Mouse (Mus musculus) hindbrain, embryonic 16.5 days (tissue): ENCODE data around the gene Wdr82. TPM values are rescaled to one million over a fixed set of nuclear protein-coding genes. Genes with fewer than 3 reads are reported as not detected.
A peak's percentile ranks its signal among the peaks of the same experiment; 100 is the strongest.

Experiments used
- ATAC-seq: fragments of 200-750 bp; cut with Nextera tagmentation; 2 replicates; pipeline ENCODE4 v1.8.0; 2017; ENCODE audit warnings: moderate TSS enrichment, moderate library complexity
- H3K27ac ChIP-seq: fragments of 300-500 bp; sonication (generic); 2 replicates; pipeline ENCODE4 v1.5.1; 2014; ENCODE audit warnings: low read depth, mild to moderate bottlenecking, control low read depth, low read length, moderate library complexity
- H3K27me3 ChIP-seq: fragments of 300-500 bp; sonication (generic); replicated peaks from 2 replicates; pipeline ENCODE4 v1.6.1; 2014; ENCODE audit warnings: low read length; ENCODE audit not compliant: control insufficient read depth, insufficient read depth
- H3K36me3 ChIP-seq: fragments of 300-500 bp; sonication (generic); 2 replicates; pipeline ENCODE4 v1.6.1; 2014; ENCODE audit warnings: mild to moderate bottlenecking, low read length, moderate library complexity, mixed read lengths; ENCODE audit not compliant: control insufficient read depth, insufficient read depth
- H3K4me1 ChIP-seq: fragments of 300-500 bp; sonication (generic); 2 replicates; pipeline ENCODE4 v1.6.1; 2014; ENCODE audit warnings: low read depth, low read length; ENCODE audit not compliant: control insufficient read depth, insufficient read depth
- H3K4me2 ChIP-seq: fragments of 300-500 bp; sonication (generic); 2 replicates; pipeline ENCODE4 v1.6.1; 2014; ENCODE audit warnings: mild to moderate bottlenecking, low read length, control low read depth, moderate library complexity
- H3K4me3 ChIP-seq: fragments of 300-500 bp; sonication (generic); 2 replicates; pipeline ENCODE4 v1.5.1; 2014; ENCODE audit warnings: mild to moderate bottlenecking, low read length, control low read depth, moderate library complexity
- H3K9ac ChIP-seq: fragments of 300-500 bp; sonication (generic); 2 replicates; pipeline ENCODE4 v1.6.1; 2014; ENCODE audit warnings: low read depth, mild to moderate bottlenecking, control low read depth, low read length, moderate library complexity
- H3K9me3 ChIP-seq: fragments of 300-500 bp; sonication (generic); 2 replicates; pipeline ENCODE4 v1.6.1; 2014; ENCODE audit warnings: mild to moderate bottlenecking, low read length, moderate library complexity; ENCODE audit not compliant: control insufficient read depth
- WGBS: fragments of 180-500 bp; shearing (Covaris S2); extraction: QIAGEN DNeasy Blood & Tissue Kit; methylation state at CpG from one replicate; pipeline ENCODE4 v1.1.7; 2014; 5-methylcytosine and 5-hydroxymethylcytosine counted together
- polyA plus RNA-seq: library from polyadenylated mRNA; unstranded; fragments of >200 nt; fragmentation: Nextera tagmentation; extraction: Ambion mirVana; gene quantifications from 2 replicates; pipeline ENCODE4 v1.2.1, GENCODE M21; 2015

Wdr82 gene
- polyA plus RNA-seq, 1 experiment from 2014 or later, result 26.7 TPM

DNA sequence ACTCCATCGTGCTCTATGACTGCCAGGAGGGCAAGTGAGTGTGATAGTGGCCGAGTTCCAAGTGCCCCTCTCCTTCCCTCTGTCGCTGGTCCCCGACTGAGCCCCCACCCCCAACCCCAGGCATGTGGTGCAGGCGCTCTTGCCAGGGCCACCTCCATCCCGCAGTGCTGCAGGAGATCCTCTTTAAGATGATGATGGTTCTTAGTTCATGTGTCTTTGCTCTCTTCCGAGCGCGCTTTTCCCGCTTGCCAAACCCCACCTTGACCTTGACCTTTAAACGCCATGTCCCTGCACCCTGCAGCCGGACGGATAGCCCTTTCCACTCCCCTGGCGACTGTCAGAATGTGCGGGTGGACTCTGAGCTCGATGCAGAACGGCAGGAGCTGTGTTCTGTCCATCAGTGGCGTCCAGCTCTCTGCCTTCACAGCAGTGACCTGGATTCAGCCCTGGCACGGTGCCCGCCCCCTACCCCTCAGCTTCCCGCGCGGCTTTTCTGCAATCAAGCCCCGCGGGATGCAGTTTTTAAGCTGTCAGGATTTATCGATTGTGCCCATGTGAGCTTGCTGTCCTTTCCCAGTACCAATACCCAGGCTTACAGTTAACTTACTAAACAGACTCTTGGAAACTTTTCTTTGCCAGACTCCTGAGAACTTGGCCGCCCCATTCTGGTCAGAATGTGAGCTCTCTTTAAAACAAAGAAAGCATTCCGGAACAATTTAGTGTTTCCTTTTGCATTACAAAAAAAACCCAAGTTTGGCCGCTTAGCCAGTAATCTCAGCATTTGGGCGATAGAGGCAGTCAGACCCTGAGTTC is 824 bp downstream of the Wdr82 start:
- ATAC-seq, result peak; percentile 63

DNA sequence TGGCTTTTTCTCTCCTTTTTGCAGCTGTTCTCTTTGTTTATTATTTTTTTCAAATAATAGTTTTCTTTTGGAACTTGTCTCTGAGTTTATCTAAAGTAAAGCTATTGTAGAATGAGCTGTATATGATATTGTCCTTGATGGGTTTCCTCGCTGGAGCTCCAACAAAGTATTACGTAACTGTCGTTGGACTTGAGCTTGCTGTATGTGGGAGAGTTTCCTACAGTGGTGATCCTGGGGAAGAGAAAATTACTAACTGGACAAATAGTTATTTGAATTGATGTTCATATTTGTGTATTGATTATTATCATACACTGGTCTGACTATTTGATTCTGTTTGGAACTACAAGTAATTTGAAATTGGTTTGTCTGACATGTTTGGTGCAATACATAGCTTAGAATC is 1.8 kb downstream of the Wdr82 start:
- Histone ChIP-seq H3K4me3 (peak overlapping the region; percentile 67), H3K9ac (no peak overlapping the region), H3K36me3 (peaks cover under 1% of the 10 kb centered on the region; the same call in 1 of the 2 replicates), H3K4me2 (peak overlapping the region; percentile 59), H3K4me1 (peaks cover 33% of the 10 kb centered on the region), H3K27ac (no peak overlapping the region), H3K9me3 (no peaks in the 10 kb centered on the region), H3K27me3 (no peaks in the 10 kb centered on the region)
- WGBS, result 17% methylated on average over 3 of the region's 3 CpGs
- no peak for ATAC-seq

More for the DNA sequence above, 824 bp downstream of the Wdr82 start:
- peaks cover 33% of the 10 kb centered on the region for H3K4me1 ChIP-seq
- H3K9ac ChIP-seq, result peak overlapping the region; percentile 94
- no peaks in the 10 kb centered on the region for H3K27me3 ChIP-seq
- peak overlapping the region; percentile 67 for H3K4me3 ChIP-seq
- H3K9me3 ChIP-seq, result no peaks in the 10 kb centered on the region
- peak overlapping the region; percentile 98 for H3K27ac ChIP-seq
- no peaks in the 10 kb centered on the region for H3K36me3 ChIP-seq
- WGBS, result under 1% methylated on average over 29 of the region's 30 CpGs
- peak overlapping the region; percentile 59 for H3K4me2 ChIP-seq

DNA sequence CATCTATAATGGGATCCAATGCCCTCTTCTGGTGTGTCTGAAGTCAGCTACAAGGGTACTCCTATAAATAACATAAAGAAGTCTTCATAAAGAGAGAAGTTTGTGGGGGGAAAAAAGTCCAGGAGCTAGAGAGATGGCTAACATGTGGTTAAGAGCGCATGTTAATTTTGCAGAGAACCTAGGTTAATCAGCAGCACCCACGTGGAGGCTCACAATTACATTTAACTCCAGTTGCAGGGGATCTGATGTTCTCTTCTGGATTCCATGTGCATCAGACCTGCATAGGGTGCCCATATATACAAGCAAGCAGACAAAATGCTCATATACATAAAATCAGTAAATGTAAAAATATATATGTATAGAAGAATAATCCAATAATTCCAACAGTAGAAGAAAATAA is 2.6 kb downstream of the Wdr82 start:
- Histone ChIP-seq H3K4me1 (peaks cover 33% of the 10 kb centered on the region), H3K27ac (no peak overlapping the region), H3K27me3 (no peaks in the 10 kb centered on the region), H3K9me3 (no peaks in the 10 kb centered on the region), H3K4me3 (peak overlapping the region; percentile 18), H3K9ac (no peak overlapping the region), H3K4me2 (peak overlapping the region; percentile 59), H3K36me3 (peaks cover 8% of the 10 kb centered on the region; the same call in 1 of the 2 replicates)
- WGBS, result 53% methylated on average over 2 of the region's 2 CpGs
- no peak for ATAC-seq

DNA sequence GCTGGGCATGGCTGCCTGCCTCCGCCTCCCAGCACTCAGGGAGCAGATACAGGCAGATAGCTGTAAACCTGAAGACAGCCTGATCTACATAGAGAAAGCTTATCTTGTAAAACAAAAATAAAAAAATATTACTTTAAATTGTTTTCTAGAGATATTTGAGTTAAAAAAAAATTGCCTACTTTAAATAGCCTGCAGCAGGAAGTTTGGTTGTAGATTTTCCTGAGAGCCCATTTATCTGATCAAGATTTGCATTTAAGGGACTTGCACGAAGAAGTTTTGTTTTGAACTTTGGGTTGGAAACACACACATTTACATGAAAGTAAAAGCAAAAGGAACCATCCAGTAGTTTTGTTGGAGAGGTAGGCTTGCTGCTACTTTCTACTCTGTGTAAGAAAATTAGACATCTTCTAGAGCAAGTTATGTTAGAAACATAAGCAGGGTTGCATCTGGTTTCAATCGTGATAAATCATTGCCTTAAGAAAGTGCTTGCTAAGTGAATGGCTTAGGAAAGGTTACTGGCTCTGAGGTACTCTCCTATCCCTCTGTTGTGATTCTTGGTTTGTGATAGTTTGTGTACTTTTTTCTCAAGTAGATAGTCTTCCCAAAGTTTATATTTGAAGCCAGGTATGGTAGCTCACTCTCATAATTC is 4.9 kb downstream of the Wdr82 start:
- no peak overlapping the region for H3K27ac ChIP-seq
- H3K4me1 ChIP-seq, result peaks cover 29% of the 10 kb centered on the region
- no peak for ATAC-seq
- no peak overlapping the region for H3K4me3 ChIP-seq
- H3K4me2 ChIP-seq, result no peak overlapping the region
- WGBS, result 82% methylated on average over 3 of the region's 3 CpGs
- H3K9ac ChIP-seq, result no peak overlapping the region; the same call in 1 of the 2 replicates
- H3K9me3 ChIP-seq, result no peaks in the 10 kb centered on the region
- H3K36me3 ChIP-seq, result peaks cover 11% of the 10 kb centered on the region
- no peaks in the 10 kb centered on the region for H3K27me3 ChIP-seq

DNA sequence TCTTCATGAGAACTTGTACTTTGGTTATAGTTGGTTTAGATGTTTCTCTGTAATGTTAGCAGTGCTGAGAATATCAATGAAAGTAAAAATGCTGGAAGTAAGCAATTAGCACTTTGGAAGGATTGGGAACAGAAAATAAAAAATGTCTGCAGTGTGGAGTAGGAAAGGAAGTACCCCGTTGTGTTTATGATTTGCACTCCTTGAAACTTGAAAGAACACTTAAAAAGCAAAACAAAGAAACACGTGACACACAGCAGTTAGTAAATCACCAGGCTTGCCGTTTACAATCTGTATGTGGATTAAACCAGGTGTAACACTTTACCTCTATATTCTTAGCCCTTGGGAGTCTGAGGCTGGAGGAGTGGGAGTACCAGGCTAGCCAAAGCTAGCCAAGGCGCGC is 6.0 kb downstream of the Wdr82 start:
- Histone ChIP-seq H3K27ac (no peak overlapping the region), H3K36me3 (peaks cover 19% of the 10 kb centered on the region), H3K4me2 (no peak overlapping the region), H3K9me3 (no peaks in the 10 kb centered on the region), H3K9ac (no peak overlapping the region), H3K4me3 (no peak overlapping the region), H3K27me3 (no peaks in the 10 kb centered on the region), H3K4me1 (peaks cover 29% of the 10 kb centered on the region)
- WGBS, result 79% methylated on average over 5 of the region's 5 CpGs
- ATAC-seq, result no peak

DNA sequence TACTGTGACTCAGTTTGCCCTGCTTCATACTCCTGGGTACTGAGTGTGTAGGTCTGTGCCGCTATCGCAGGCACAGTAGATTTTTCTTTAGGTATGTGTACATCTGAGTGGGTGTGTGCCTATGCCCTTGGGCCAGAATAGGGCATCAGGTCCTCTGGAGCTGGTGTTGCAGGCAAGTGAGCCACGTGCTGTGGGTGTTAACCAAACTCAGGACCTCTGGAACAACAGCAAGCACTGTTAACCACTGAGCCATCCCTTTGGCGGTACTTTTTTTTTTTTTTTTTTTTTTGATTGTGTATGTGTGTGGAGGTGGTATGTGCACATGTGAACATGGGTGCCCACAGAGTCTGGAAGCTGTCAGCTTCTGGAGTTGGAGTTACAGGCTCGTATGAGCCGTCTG is 7.1 kb downstream of the Wdr82 start:
- Histone ChIP-seq H3K4me3 (no peak overlapping the region), H3K4me2 (no peak overlapping the region), H3K36me3 (peaks cover 24% of the 10 kb centered on the region), H3K4me1 (peaks cover 28% of the 10 kb centered on the region), H3K27ac (no peak overlapping the region), H3K9me3 (no peaks in the 10 kb centered on the region), H3K9ac (no peak overlapping the region), H3K27me3 (no peaks in the 10 kb centered on the region)
- no peak for ATAC-seq
- WGBS, result 91% methylated on average over 6 of the region's 6 CpGs

DNA sequence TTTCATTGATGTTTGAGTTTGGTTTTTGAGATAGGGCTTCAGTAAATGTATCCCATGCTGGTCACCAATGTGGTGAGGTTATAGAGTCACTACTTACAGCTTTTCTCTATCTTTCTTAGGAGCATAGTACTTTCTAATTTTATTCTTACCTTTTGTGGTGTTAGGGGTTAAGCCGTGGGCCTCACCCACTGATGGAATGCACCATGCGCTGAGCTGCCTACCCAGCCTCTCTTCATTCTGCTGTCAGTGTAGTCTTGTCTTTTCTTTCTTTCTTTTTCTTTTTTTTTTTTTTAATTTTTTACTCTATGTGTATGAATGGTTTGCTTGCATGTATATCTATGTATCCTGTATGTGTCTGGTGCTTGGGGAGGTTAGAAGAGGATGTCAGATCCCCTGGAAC is 8.7 kb downstream of the Wdr82 start:
- ATAC-seq, result no peak
- H3K36me3 ChIP-seq, result peaks cover 36% of the 10 kb centered on the region
- peaks cover 13% of the 10 kb centered on the region for H3K4me1 ChIP-seq
- no peak overlapping the region for H3K4me2 ChIP-seq
- 91% methylated on average over 2 of the region's 2 CpGs for WGBS
- no peak overlapping the region for H3K9ac ChIP-seq
- no peaks in the 10 kb centered on the region for H3K27me3 ChIP-seq
- no peak overlapping the region for H3K4me3 ChIP-seq
- no peak overlapping the region for H3K27ac ChIP-seq
- no peaks in the 10 kb centered on the region for H3K9me3 ChIP-seq

DNA sequence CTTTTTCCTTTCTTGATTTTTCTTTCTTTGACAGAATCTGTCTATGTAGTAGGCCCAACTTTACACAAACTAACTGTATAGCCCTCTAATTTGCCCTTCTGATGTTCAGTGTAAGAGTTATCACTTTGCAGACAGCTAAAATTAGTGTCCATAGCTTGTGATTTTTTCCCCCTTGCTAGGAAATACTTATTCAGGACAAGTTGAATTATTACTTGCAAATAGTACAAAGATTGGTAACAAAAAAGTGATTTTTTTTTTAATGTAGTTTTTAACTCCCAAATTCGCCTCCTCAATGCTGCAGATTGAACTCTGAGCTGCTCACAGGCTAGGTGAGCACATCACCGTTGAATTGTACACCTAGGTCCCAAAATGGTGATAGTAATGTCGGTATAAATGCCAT is 9.2 kb downstream of the Wdr82 start:
- WGBS, result 88% methylated on average over 3 of the region's 3 CpGs
- Histone ChIP-seq H3K27ac (no peak overlapping the region), H3K4me1 (peaks cover 9% of the 10 kb centered on the region), H3K9me3 (no peaks in the 10 kb centered on the region), H3K36me3 (peaks cover 41% of the 10 kb centered on the region), H3K27me3 (no peaks in the 10 kb centered on the region), H3K4me2 (no peak overlapping the region), H3K4me3 (no peak overlapping the region), H3K9ac (no peak overlapping the region)
- ATAC-seq, result no peak

DNA sequence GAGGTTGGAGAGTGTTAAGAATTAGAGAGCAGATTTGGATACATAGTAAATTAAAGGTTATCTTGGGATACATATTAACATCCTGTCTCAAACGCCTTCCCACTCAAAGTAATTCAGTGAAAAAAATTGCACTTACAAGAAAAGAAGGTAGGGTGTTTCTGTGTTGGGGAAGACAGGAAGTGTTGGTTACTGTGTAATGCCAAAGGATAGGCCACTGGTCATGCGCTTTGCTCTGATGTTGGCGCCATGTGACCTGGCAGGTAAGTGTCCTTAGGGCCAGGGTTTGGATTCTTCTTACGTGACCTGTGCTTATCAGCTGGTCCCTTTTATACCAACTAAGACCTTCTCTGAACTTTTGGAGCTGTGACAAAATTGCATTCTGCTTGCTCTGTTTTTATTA is 11.4 kb downstream of the Wdr82 start:
- Histone ChIP-seq H3K4me3 (no peak overlapping the region), H3K4me1 (no peaks in the 10 kb centered on the region), H3K9me3 (no peaks in the 10 kb centered on the region), H3K4me2 (no peak overlapping the region), H3K36me3 (peaks cover 57% of the 10 kb centered on the region), H3K27me3 (no peaks in the 10 kb centered on the region), H3K27ac (no peak overlapping the region), H3K9ac (no peak overlapping the region)
- 97% methylated on average over 4 of the region's 4 CpGs for WGBS
- no peak for ATAC-seq
